Mouse (Mus musculus) liver, adult 2 months (tissue): Measurements from ENCODE around the gene Dtd1.

ENCODE experiments used
- CTCF ChIP-seq: fragments of 200-500 bp; IDR thresholded peaks from 2 replicates; pipeline ENCODE4 v1.5.1; 2011; ENCODE audit warnings: low read depth, low read length, control low read depth
- POLR2A ChIP-seq: fragments of 200-500 bp; IDR thresholded peaks from 2 replicates; pipeline ENCODE4 v1.6.1; 2011; ENCODE audit warnings: low read length, control low read depth; ENCODE audit not compliant: insufficient read depth; ENCODE audit errors: extremely low read depth

DNA sequence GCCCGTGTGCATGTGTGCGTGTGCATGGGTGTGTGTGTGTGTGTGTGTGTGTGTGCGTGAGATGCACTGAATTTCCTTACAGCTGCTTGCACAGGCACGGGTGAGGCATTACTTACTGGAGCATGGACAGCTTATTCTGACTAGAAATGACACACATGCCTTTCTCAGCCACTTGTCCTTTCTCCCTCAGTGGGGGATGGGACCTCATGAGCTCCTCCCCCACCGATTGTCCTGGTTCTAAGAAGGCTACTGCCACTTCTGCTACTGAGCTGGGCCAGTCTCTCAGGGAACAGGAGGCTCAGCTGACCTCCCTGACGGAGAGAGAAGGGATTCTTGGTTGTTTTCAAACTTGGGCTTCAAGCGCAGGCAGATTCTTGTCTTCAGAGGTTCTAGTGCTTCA, 40.4 kb downstream of the Dtd1 start:
- TF ChIP-seq CTCF (no peak), POLR2A (no peak)
